Mouse (Mus musculus): ENCODE data around the gene Yap1.
"Not testable (repeated sequence)": the region's sequence is repeated elsewhere in the genome, so short reads cannot be mapped to it uniquely, and the experiment has no call there.

The Yap1 gene

GRCm38 (mm10) chr9:7914487-7914886, 89.9 kb downstream of the Yap1 start:
- no peak for DNase-seq (ENCODE audit: low read depth, low spot score)

GRCm38 (mm10) chr9:7913953-7914352, 90.4 kb downstream of the Yap1 start:
- DNase-seq (ENCODE audit: low read depth, low spot score) = no peak

GRCm38 (mm10) chr9:7907351-7907985, 96.9 kb downstream of the Yap1 start:
- no peak for DNase-seq (ENCODE audit: low read depth, low spot score)

GRCm38 (mm10) chr9:7906564-7906963, 97.8 kb downstream of the Yap1 start:
- no peak for DNase-seq (ENCODE audit: low read depth, low spot score)

DNA sequence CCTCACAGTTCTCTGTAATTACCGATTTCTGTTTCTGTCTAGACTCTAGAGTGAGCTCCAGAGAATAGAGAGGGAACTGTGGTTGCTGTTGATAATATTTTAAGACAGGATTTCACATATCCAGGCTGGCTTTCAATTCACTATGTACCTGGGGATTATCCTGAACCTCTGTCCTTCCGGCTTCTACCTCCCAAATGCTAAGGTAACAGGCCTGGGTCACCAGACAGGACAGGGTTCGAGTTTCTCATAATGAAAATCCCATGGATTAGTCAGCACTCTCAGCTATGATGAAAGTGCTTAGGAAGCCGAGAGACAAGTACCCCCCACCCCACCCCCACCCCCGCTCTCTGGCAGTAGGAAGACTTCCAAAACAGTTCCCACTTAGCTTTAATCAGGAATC, 100.6 kb downstream of the Yap1 start:
- DNase-seq (ENCODE audit: low read depth, low spot score) = no peak

GRCm38 (mm10) chr9:7903262-7903661, 101.1 kb downstream of the Yap1 start:
- no peak for DNase-seq (ENCODE audit: low read depth, low spot score)

DNA sequence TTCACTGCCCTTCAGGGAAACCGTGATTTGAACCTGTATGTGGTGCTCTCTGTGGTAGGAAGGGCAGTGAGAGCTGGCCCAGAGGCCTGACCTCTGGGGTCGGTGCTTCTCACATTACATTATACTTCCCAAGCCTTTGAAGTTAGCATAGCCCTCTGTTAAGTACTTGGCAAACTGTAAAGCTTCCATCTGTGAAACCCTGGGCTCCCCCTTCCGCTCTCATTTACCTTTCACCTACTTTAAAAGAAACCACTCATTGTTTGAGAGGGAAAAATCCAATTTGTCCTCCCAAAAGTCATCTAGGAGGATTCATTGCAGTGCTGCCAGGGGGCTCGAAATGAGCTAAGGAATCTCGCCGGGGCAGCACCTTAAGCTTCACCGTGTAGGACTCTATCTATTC, 102.1 kb downstream of the Yap1 start:
- DNase-seq (ENCODE audit: low read depth, low spot score) = no peak

GRCm38 (mm10) chr9:7900965-7901364, 103.4 kb downstream of the Yap1 start:
- DNase-seq (ENCODE audit: low read depth, low spot score) = no peak

GRCm38 (mm10) chr9:7897502-7897901, 106.9 kb downstream of the Yap1 start:
- DNase-seq (ENCODE audit: low read depth, low spot score) = peak; percentile 37

DNA sequence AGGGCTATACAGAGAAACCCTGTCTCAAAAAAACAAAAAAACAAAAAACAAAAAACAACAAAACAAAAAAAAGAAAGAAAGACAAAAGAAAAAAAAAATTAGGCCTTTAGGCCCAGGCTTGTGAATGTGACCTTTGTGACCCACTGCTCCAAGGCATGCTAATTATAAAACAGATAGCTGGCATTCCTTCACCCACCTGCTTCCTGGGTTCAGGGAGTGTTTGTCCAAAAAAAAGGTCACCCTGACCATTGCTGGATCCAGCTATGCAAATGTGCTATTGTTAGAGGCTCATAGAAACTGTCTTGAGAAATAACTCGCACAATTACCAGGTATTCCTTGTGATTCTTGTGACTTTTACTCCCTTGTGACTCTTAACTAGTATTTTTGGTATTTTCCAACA, 112.6 kb downstream of the Yap1 start:
- DNase-seq (ENCODE audit: low read depth, low spot score) = not testable (repeated sequence)

DNA sequence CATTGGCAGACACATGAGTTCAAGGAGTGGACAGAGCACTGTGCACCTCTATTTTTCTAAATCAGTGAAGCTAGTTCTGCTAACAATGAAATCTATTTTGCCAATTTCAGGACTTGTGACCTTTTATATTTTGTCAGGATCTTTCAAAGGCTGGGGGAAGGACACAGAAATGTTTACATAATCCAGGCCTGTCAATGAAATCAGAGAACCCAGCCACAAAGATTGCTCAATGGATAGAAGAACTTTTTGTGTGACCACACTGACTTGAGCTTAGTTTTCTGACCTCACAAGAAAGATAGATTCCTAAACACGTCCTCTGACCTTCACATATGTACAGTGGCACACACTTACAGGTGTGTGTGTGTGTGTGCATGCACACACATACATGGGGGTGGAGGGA, 113.2 kb downstream of the Yap1 start:
- no peak for DNase-seq (ENCODE audit: low read depth, low spot score)

GRCm38 (mm10) chr9:7884346-7884745, 120.0 kb downstream of the Yap1 start:
- DNase-seq (ENCODE audit: low read depth, low spot score) = no peak

GRCm38 (mm10) chr9:7882304-7882865, 122.0 kb downstream of the Yap1 start:
- DNase-seq (ENCODE audit: low read depth, low spot score) = no peak
